Mouse (Mus musculus) urinary bladder, postnatal 4 days (tissue): ENCODE data around the gene Cpt1b.

Experiments
- DNase-seq, 2 experiments: peaks; one replicate each; pipeline ENCODE4 v3.0.0; 2021 to 2022; ENCODE audit warnings: low spot score in 2 of 2

Cpt1b gene

DNA sequence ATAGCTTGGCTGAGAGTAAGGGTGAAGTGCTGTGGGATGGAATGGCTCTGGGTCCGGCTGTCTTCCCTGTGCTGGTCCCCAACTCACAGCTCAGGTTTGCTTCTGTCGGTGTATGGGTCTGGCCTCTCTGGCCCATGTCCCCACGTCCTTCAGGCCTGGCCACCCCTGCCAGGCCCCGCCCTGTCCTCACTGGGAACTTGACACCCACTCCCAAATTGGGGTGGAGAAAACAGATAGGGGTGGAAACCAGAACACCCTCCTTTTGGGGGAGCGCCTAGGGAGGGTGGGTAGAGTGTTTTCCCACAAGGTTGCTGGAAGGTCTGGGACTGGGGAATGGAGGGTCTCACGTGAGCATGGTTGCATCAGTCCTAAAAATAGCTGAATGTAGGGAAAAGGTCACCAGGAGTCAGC, at the start of gene Cpt1b:
Cpt1b (minus strand) TSS at position 153 of the 411 bp plus-strand sequence.
- DNase-seq, result no peak

DNA sequence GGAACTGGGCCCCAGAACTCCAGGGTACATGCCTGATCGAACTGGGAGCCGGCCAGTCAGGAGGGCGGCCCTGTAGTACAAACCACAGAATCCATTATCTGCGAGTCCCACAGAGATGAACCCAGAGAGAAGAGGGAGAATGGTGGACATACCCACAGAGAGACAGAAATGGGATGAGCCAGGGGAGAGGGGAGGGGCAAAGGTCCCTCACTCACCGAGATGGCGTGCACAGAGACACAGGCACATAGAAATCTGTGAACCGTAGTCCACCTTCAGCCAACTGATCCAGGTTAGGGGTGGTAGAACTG, 49.6 kb upstream of the Cpt1b start:
- no peak for DNase-seq

DNA sequence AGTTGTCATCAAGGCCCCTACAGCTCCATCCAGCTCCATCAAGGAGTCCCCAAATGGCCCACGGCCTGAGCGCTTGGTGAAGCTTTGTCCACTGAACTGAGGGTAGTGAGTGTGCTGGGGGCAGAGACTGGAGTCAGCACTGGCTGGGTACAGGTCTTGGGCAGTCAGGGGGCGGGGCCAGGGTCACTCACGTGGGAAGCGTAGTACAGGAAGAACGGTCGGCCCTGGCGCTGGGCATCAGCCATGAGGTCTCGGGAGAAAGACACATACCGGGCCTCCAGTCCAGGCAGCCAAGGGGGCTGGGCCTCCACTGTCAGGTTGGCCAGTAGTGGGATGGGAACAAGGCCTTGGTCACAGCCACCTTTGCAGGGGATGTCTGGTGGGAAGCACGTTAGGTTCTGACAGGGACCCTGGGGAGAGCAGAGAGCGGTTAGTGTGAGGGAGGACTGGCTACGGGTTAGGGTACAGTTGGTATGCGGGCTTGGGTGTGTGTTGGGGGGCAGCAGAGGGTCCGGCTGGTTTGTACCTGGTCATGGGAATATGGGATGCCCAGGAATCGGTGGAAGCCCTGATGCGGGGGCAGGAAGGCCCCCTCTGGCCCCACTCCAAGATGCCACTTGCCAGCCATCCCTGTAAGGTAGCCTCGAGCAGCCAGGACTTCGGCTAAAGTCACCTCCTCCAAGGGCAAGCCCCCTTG, 49.1 kb upstream of the Cpt1b start:
- DNase-seq, result no peak

DNA sequence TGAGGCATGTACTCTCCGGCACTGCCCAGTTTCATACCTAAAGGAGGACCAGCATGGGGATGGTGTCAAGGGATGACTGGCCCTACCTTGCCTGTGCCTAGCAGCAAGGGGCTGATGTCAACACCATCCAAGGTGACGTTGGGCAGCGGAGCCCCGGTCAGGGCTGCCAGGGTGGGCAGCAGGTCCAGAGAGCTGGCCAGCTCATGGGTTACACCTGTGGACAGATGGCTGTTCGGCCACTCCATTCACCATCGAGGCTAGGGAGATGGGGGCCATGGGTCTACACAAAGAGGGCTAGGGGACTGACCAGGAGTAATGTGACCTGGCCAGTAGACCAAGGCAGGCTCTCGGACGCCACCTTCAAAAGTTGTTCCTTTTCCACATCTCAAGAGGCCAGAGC, 48.3 kb upstream of the Cpt1b start:
- DNase-seq, result no peak

DNA sequence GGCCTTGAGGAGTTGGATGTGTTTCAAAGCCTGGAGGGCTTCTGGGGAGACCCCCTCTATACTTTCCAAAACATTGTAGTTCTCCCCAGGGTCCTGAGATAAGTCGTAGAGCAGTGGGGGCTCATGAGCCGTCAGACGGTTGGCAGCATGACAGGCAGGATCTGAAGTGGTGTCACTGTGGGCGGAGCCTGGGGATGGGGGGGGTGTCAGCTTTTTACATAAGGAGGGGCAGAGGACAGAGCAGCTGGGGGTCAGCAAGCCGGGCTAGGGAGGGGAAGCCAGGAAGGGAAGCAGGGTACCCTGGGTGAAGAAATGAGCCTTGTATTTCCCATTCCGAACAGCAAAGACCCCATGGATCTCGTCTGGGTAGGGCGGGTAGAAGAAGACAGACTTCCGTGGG, 47.7 kb upstream of the Cpt1b start:
- DNase-seq, result no peak

DNA sequence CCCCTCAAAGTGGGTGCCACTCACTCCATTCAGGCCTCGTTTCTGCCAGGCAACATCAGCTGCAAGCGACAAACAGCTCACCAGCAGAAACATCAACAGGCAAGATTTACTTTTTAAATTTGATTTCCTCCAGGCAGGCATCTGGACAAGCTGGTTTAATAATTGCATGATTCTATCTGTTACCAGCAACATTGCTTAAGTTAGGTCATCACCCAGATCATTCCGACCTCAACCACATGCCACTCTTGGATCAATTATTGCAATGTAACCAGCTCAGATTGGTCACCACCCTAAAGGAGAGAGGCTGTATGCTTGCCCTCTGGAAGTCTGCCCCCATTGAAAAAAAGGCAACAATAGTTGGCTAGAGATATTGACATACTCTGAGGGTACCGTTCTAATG, 45.8 kb upstream of the Cpt1b start:
- DNase-seq, result no peak

DNA sequence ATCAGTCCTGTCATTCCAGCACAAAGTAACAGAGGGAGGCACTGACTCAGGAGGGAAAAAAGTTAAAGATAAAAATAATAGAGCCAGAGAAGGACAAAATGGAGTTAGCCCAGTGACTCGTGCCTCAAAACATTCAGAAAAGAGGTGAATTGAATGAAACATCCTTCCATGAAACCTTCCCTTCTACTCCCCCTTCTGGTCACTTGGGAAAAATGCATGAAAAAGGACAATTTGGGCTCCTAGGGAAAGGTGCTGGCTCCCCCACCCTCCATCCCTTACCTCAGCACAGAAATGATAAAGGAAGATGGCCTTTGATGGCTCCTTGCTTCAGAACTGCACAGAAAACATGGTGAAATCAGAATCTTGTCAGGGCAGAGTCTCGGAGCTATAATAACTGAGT, 42.9 kb upstream of the Cpt1b start:
- DNase-seq, result no peak

DNA sequence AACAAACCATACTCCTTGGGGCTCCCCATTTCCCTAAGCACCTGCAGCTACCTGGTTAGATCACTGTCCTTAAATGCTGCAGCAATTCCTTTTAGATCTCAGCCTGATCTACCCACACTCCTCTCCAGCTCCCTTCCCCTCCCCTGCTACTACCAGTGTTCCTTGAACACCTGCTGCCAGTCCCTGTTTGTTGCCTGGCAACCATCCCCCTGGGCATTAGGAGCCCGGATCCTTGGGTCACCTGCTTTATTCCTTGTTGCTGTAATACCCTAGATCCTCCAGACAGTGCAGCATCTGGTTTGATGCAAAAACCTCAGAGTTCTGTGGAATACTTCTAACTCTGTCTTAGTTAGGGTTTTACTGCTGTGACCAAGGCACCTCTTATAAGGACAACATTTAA, 39.4 kb upstream of the Cpt1b start:
- no peak for DNase-seq

DNA sequence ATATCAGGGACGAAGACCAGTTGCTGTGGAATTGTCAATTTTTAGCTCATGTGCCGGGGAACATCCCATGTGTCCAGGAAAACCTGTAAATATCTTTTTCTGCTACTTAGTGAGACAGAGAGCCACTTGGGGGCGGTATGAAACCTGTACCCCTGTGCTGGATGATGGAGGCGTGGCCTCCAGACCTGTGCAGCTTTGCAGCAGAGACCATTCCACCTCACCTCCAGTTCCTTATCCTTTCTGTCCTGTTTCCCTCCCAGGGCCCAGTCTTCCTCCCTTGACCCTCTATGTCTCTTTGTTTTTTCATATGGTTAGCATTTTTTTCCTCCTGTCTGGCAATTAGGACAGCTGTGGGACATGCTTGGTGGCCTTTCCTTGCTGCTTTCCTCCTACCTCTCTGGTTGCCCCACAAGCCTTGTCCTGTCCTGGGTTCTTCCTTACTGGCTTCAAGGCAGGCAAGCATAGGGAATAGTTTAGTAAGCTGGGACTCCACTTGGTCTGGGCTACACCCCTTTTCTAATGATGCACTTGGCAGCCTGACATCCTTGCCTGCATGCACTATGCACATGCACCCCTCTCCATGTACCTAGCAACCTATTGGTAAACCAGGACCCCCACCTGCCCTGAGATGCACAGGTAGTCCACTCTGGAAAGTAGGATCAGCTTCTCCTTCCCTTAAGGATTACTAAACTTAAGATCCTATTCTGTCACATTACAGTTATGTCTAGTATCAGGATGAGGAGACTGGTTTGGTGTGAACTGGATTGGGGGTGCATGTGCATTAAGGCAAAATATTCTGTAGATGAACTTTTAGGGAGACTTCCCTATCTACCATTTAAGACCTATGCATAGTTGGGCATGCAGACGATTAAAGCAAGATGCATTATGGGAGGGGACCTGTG, 37.9 kb upstream of the Cpt1b start:
- DNase-seq, result no peak

DNA sequence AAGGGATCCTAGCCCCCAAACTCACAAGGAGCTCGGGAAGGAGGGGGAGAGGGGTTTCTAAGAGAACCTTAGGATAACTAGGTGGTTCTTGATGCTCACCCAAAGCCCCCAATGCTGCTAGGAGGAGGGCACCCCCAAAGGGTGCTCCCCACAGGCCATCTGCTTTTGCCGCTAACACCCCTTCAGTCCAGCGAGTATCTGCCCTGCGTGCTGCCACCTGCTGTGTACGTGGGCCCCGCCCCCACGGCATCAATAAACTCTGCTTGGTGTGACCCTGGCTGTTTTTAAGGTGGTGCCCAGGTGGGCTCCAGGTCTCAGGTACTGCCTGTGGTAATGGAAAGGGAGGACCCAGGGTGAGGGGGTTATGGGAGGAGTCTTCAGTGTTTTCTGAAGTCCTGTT, 36.5 kb upstream of the Cpt1b start:
- DNase-seq, result no peak

DNA sequence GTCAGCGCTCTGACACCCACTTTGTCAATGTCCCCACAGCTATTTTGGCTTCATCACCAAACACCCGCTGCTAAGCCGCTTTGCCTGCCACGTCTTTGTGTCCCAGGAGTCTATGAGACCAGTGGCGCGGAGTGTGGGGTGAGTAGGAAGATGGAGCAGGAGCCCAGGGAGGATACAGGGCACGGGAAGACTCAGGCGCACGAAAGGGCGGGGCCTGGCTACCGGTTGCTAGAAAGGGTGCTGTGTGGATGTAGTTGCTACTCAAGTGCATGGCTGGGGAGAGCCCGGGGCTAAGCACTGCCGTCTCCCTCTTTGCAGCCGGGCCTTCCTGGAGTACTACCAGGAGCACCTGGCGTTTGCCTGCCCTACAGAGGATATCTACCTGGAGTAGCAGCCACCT, 35.7 kb upstream of the Cpt1b start:
- no peak for DNase-seq

DNA sequence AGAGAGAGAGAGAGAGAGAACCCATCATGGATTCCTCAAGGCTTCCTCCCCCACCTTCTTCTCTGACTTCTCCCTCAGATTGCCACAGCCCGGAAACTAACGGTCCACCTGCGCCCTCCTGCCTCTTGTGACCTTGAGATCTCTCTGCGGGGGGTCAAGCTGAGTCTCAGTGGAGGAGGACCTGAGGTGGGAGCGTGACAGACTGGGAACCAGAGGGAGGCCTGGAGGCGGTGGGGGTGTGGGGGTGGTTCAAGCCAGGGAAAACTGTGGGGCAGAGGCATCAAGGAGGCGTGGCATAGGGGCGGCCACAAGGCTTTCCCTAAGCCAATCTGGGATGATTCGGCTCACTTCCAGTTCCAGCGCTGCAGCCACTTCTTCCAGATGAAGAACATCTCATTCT, 34.6 kb upstream of the Cpt1b start:
- DNase-seq, result no peak

DNA sequence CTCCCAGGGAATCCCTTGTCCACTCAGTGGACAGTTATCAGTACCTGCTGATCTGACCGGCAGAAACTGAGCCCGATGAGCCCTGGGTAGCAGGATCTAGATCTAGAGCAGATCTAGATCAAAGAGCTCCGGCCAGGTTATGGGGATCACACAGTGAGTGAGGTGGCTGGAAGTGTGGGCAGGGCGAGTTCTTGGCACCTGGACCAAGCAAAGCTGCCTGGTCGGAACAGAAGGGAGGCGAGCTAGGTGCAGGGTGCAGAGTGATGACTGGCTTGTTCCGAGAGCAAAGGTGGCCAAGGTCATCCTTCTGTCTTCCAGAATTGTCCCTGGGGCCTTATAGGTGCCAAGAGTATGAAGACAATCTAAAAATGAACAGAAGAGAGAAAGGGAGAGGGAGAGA, 34.2 kb upstream of the Cpt1b start:
- DNase-seq, result no peak

DNA sequence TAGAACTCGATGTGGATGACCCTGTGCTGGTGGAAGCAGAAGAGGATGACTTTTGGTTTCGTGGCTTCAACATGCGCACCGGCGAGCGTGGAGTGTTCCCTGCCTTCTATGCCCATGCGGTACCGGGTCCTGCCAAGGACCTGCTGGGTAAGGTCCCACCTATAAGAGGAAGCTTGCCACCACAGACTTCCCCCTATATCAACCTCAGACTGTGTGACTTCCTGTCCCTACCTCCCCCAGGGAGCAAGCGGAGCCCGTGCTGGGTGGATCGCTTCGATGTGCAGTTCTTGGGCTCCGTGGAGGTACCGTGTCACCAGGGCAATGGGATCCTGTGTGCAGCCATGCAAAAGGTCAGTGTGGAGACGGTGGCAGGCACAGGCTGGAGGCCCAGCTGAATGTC, 33.3 kb upstream of the Cpt1b start:
- DNase-seq, result no peak

DNA sequence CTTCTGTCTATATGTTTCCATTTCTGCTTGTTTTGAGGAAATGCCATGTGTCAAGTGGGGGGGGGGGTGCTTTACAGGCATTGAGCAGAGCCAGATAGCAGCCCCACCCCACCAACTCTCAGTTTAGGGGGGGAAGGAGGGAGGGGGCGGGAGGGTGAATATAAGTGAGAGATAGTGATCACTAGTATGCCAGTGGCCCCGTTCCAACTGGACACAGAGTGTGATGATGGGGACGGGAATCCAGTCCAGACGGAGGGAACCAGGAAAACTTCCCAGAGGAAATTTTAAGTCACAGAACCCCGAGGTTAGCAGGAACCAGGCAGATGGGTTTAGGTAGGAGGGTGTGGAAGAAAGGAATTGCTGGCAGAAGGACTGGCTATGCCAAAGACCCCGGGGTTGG, 30.0 kb upstream of the Cpt1b start:
- no peak for DNase-seq

DNA sequence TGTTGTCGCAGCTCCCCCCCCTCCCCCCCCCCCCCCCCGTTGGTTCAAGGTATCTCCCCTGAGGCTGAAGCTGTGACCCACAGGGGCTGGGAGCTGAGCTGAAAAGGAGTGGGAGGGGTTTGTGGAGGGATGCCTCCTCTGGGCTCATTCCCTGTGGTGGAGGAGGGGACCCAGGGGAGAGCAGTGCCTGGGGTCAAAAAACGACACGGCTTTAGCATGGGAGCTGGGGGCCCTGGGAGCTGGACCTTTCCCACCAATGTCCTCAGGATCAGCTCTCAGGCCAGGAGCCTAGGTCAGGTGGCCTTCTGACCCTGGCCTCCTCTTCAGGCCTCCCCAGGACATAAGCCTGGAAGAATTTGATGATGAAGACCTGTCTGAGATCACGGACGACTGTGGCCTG, 29.2 kb upstream of the Cpt1b start:
- no peak for DNase-seq

DNA sequence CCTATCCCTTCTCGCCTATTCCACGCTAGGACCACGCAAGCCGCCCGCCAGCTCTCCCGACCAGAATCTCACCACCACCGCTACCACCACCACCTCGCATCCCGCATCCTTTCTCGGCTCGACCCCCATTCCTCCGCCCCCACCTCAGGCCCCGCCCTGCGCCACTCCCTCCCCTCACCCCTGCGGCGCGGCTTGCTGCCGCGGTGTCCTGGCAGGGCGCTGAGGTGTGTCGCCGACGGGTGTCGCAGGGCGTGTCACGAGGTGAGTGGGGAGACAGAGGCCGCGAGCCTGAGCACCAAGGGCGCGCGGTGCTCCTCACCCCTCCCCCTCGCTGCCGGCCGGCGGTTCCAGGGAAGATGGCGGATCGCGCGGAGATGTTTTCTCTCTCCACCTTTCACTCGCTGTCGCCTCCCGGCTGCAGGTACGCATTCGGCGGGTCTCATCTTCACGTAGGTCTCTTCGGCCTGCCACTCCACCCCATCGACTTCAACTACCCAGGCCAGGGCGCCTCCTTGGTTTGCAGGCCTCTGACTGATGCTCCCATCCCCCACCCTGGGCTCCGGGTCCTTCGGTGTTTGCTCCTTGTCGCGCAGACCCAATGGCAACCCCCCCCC, 28.3 kb upstream of the Cpt1b start, which contains the start of gene Mapk8ip2:
Mapk8ip2 (plus strand) TSS at position 49 of the 614 bp plus-strand sequence.
- no peak for DNase-seq

DNA sequence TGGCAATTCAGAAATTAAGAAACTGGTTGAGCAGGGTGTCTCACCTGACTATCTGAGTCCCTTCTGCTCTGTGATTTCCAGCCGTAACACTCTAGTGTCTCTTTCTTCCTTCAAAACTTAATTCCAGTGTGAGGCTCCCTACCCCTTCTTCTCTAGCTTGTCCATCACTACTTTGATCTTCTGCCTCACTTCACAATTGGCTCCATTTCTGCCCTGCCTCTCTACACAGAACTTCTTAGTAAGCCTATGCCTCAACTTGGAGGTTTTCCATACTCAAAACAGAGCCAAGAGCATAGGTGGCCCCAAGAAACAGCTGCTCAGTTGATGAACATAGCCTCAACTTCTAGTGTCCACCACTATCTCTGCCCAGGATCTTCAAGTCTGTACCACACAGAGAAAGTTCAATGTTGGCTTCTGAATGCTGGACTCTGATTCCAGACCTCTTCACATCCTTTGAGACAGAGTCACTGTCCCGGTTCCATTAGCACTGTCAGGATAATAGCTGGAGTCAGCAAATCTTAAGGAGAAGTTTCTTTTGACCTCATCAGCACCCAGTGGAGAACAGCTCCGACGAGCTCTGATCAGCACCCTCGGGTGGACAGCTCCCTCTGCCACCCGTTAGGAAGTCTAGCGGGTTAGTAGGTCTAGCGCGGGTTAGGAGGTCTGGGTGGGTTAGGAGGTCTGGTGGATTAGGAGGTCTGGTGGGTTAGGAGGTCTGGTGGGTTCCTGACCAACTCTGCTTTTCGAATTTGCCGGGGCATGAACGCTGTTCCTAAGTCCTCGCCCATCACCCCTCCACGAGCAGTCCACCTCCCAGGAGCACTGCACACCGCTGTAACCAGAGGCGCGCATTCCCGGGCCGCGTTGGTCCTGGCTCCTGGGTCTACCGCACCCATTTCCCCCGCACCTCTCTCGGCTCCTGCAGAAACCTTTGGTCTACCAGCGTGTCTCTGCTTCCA, 27.5 kb upstream of the Cpt1b start:
- DNase-seq, result peak in 1 of 2 experiments; percentile 52

DNA sequence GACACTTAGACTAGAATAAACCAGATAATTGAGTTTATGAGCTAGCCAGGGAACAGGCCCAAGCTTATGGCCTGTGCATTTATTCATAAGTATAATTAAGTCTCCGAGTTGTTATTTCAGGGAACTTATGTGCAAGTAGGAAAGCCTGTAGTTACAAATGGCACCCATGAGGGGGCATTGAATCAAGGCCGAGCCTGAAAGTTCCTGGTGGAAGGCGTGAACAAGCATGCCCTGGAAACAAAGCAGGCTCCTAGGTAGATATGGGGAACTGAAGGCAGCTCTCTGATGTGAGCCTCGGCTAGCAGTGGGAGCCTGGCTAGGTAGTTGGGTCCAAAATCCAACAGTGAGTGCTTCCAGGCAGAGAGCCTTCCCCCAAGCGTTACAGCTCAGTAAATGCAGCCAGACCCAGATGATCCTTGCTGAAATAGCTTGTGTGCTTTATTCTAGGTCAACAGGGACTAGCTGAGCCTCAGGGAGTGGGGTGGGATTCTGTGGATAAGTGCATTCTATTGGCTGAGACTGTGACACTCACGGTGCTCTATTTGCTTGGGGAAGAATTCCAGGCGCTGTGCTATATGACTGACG, 16.9 kb upstream of the Cpt1b start:
- no peak for DNase-seq

DNA sequence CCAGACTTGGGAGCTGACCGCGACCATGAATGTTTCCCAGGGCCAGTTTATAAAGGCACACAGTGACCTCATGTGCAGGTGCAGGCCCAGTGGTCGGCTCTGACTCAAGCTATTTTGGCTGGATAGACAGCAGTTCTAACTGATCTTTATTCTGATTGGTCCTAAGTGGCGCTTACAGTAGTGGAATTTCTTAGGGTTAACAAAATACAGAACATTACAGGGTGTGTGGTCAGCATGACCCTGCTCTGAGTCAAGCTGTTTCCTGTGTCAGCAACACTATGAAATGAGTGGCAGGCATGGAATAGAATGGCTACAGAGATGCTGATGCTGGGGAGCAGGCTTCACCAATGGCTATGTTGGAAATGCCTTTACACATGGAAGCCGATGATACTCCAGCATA, 10.2 kb upstream of the Cpt1b start:
- DNase-seq, result no peak

DNA sequence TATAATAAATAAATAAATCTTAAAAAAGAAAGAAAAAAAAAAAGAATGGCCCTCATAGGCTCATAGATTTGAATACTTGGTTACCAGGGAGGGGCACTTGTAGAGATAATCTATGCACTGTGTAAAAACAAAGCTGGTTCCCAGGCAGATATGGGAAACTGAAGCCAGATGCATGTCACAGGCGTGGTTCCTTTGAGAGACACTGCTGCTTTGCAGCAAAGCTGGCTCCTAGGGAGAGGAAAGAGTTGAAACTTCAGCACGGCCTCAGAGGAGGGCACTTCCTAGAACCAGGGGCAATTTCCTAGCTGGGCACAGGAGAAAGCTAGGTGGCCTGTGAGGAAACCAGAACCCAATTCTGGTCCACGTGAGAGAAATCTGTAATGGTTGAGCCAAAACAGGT, 8.5 kb upstream of the Cpt1b start:
- DNase-seq, result no peak
